Mouse (Mus musculus) midbrain, embryonic 10.5 days (tissue): Measurements from ENCODE around the gene Tec. TPM values are rescaled to one million over a fixed set of nuclear protein-coding genes. Genes with fewer than 3 reads are reported as not detected.

Source experiments
- DNase-seq: peaks from one replicate; pipeline ENCODE4 v3.0.0-alpha.2; 2017; ENCODE audit warnings: low spot score
- H3K27ac ChIP-seq: fragments of 300-500 bp; sonication (generic); replicated peaks from 2 replicates; pipeline ENCODE4 v1.5.1; 2016; ENCODE audit warnings: mild to moderate bottlenecking
- H3K27me3 ChIP-seq: fragments of 300-500 bp; sonication (generic); 2 replicates; pipeline ENCODE4 v1.6.1; 2016; ENCODE audit warnings: low read depth, mild to moderate bottlenecking; ENCODE audit not compliant: poor library complexity, severe bottlenecking
- H3K36me3 ChIP-seq: fragments of 300-500 bp; sonication (generic); 2 replicates; pipeline ENCODE4 v1.6.1; 2016; ENCODE audit warnings: mild to moderate bottlenecking, moderate library complexity
- H3K4me1 ChIP-seq: fragments of 300-500 bp; sonication (generic); 2 replicates; pipeline ENCODE4 v1.6.1; 2016
- H3K4me3 ChIP-seq: fragments of 300-500 bp; sonication (generic); 2 replicates; pipeline ENCODE4 v1.5.1; 2016; ENCODE audit warnings: mild to moderate bottlenecking, moderate library complexity
- H3K9me3 ChIP-seq: fragments of 300-500 bp; sonication (generic); replicated peaks from 2 replicates; pipeline ENCODE4 v1.6.1; 2016; ENCODE audit warnings: mild to moderate bottlenecking
- WGBS: fragments of 180-500 bp; shearing (Covaris S2); methylation state at CpG from one replicate; pipeline ENCODE4 v1.1.7; 2016; 5-methylcytosine and 5-hydroxymethylcytosine counted together
- polyA plus RNA-seq: library from polyadenylated mRNA; unstranded; fragments of >200 nt; fragmentation: Nextera tagmentation; extraction: Ambion mirVana; gene quantifications from 2 replicates; pipeline ENCODE4 v1.2.1, GENCODE M21; 2016

Tec gene
- 3.2 and 4.6 TPM in 2 replicates for polyA plus RNA-seq

DNA sequence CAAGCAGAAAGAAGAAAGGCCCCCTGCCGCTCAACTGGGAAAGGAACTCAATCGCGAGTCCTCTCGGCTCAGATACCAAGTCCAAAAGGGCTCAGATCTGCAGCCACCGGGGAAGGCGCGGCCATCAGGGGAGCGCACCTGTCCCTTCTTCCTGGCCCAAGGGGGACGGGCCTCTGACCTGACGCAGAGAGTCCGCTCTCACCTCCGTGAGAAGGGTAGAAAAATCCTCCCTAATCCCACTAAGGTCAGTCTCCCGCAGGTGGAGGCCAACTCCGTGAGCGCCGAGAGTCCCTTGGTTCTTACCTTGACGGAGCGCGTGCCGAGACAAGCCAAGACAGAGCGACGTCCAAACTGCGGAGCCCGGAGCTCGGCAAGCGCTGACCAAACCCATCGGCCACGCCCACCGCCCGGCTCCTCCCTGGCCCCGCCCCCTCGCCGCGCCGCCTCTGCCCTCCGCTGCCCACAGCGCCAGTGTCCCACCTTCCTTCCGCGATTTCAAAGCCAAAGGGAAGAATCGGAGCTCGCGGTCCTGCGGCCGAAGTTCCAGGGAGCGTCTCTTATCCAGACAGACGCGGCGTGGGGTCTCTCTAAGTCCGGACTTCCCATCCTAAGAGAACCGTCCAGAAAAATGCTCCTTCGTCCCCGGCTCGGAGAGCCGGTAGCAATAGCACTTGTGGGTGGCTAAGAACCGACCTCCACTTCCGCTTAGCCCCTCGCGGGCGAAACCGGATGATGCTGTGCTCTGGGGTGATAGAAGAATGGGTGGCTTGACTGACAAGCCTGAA is at the start of gene Tec:
Gene Tec, minus strand, starts transcription at position 393 of the 785 bp plus-strand sequence.
- peak; percentile 91 for DNase-seq
- peaks cover 2% of the 10 kb centered on the region; the same call in 1 of the 2 replicates for H3K9me3 ChIP-seq
- WGBS, result under 1% methylated on average over 57 of the region's 60 CpGs
- H3K36me3 ChIP-seq, result no peaks in the 10 kb centered on the region
- peaks cover 15% of the 10 kb centered on the region for H3K4me1 ChIP-seq
- peaks cover 55% of the 10 kb centered on the region for H3K27me3 ChIP-seq
- peak within 1 kb of the TSS; percentile 65 for H3K4me3 ChIP-seq
- peak within 1 kb of the TSS; percentile 83 for H3K27ac ChIP-seq

DNA sequence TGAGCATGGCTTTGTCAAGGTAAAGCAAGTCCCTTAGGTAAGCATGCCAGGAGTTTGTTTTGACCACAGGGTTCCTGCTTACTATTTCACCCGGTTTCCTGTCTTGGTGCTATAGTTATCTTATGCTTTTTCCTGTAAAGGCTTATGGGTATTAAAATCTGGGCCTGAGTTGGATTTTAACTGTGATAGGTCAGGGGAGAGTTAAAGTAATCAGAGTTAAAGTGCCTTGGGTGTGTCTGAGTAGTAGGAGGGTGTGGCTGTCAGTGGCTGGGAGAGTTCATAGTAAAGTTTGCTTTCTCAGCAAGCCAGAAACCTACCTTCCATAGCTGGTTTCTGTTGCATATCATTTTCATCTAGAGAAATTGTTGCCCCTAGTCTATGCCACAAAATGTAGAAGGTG is 48.6 kb upstream of the Tec start:
- WGBS, result 71% methylated on average over 1 of the region's 1 CpGs
- no peak overlapping the region for H3K27ac ChIP-seq
- no peaks in the 10 kb centered on the region for H3K9me3 ChIP-seq
- no peak for DNase-seq
- H3K4me1 ChIP-seq, result peaks cover 28% of the 10 kb centered on the region
- no peaks in the 10 kb centered on the region for H3K27me3 ChIP-seq
- peak overlapping the region; percentile 82 for H3K4me3 ChIP-seq
- peaks cover 4% of the 10 kb centered on the region for H3K36me3 ChIP-seq

DNA sequence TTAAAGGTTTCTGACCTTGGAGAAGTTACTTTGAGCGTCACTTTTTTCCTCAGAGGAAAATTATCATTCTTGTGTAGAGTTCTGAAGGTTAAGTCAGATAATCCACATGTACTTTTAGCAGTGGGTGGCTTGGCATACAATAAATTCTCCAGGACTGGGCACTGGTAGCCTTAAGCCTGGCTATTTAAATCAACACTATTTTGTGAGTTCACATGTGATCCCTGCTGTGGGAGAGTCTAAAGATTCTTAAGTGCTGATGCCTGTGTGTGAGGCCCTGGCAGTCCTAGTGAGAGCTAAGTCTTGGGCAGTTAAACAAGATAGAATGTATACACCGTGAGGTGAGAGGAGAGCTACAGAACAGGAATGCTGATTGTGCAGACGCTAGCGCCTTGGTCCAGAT is 47.8 kb upstream of the Tec start:
- Histone ChIP-seq H3K27ac (peak overlapping the region; percentile 99), H3K4me1 (peaks cover 28% of the 10 kb centered on the region), H3K4me3 (peak overlapping the region; percentile 82), H3K36me3 (no peaks in the 10 kb centered on the region; the same call in 1 of the 2 replicates), H3K9me3 (no peaks in the 10 kb centered on the region), H3K27me3 (no peaks in the 10 kb centered on the region)
- DNase-seq, result no peak
- 47% methylated on average over 4 of the region's 4 CpGs for WGBS

DNA sequence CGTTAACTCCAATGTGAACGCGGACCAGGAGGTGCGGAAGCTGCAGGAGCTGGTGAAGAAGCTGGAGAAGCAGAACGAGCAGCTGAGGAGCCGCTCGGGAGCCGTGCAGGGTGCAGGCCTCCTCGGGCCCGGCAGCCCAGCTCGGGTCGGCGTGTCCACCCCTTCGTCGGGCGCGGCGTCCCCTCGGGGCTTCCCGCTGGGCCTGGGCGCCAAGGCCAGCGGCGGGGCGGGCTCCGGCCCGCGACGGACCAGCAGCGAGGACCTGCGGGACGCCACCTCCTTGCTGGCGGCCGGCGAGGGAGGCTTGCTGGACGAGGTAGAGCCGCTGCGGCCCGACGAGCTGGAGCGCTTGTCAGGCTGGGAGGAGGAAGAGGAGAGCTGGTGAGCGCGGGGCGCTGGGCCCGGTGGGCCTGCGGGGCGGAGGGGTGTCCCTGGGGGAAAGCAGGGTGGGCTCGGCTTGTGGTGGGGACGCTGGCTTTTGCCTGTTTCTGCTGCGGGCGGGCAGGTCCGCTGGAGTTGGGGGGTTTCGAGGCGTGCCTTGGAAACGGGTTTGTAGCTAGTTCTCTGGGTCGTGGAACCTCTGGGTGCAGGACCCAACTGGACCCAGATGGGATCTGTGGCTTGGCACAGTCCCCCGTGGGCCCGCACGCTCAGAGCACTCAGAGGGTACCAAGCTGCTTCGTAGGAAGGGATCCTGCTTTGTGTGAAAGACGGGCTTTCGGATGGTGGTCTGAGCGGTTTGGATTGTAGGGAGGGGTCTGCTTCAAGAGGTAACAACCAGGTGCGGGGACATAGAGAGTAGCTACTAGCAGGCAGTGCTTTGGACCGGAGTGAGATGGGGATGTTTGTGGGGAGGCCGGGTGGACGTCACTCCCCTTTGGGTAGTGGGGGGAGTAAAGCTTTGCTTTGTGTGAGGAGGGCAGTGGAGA is 46.6 kb upstream of the Tec start:
- Histone ChIP-seq H3K27me3 (no peaks in the 10 kb centered on the region), H3K4me1 (peaks cover 28% of the 10 kb centered on the region), H3K27ac (peak overlapping the region; percentile 99), H3K9me3 (no peaks in the 10 kb centered on the region), H3K4me3 (peak overlapping the region; percentile 82), H3K36me3 (no peaks in the 10 kb centered on the region)
- peak; percentile 60 for DNase-seq
- WGBS, result under 1% methylated on average over 63 of the region's 66 CpGs

DNA sequence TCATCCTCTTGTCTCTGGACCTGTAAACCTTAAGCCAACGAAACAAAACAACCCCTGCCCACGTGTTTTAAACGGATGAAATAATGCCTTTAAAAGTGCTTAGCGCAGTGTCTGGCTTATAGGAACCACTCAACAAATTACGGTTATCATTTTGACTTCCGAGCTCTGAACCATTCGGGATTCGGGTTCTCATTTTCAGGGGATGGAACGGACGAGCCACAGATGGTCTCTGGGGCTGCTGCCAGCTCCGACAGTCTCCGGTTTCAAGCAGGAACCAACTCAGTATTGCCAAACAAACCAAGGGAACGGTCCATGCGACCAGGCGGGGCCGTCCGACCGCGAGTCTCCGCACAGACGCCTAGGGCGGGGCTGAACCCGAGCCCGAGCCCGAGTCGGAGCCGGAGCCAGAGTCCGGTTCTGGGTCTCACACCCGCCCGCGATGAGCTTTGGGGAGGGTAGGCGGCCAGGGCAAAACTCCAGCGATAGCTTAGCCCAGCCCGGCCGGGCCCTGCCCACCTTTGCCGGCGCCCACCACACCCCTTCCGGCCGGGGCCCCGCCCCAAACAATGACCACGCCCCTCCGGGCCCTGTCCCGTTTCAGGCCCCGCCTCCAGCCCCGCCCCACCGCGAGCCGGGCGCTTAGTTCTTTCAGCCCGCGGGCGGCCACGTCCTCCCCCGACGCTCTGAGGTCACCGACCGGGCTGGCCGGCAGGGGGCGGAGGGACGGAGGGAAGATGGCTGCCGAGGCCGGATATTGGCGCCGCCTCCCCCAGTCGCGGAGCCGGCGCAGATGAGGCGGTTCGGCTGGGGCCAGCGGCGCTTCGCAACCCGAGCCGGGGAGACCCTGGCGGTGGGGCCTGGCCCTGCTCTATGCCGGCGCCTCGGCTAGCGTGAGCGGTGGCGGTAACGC is 45.6 kb upstream of the Tec start, which contains the start of gene Slain2:
Gene Slain2, plus strand, starts transcription at position 657 of the 910 bp plus-strand sequence.
- Histone ChIP-seq H3K36me3 (no peaks in the 10 kb centered on the region), H3K4me1 (peaks cover 28% of the 10 kb centered on the region), H3K4me3 (peak within 1 kb of the TSS; percentile 82), H3K9me3 (no peaks in the 10 kb centered on the region), H3K27ac (peak within 1 kb of the TSS; percentile 99), H3K27me3 (no peaks in the 10 kb centered on the region)
- peak; percentile 99 for DNase-seq
- under 1% methylated on average over 83 of the region's 83 CpGs for WGBS

DNA sequence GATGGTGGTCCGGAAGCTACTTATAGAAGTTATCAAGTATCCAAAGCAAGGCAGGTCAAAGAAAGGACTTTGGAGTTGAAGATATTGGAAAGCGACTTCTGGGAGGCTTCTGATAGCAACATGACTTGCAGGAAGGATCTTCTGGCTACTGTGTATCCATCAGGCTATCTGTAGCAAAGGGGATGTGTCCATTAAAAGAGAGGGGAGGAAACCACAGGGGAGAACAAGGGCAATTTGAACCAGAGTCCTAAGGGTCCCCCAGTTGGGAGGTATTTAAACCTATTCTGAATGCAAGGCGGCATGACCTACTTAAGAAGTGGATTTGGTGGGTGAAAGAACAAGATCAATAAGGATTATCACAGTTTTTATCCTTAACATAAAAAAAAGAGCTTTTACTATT is 43.0 kb upstream of the Tec start:
- H3K36me3 ChIP-seq, result no peaks in the 10 kb centered on the region
- no peak overlapping the region for H3K4me3 ChIP-seq
- no peaks in the 10 kb centered on the region for H3K9me3 ChIP-seq
- H3K4me1 ChIP-seq, result peaks cover 17% of the 10 kb centered on the region
- WGBS, result 79% methylated on average over 3 of the region's 3 CpGs
- no peaks in the 10 kb centered on the region for H3K27me3 ChIP-seq
- DNase-seq, result no peak
- no peak overlapping the region for H3K27ac ChIP-seq

DNA sequence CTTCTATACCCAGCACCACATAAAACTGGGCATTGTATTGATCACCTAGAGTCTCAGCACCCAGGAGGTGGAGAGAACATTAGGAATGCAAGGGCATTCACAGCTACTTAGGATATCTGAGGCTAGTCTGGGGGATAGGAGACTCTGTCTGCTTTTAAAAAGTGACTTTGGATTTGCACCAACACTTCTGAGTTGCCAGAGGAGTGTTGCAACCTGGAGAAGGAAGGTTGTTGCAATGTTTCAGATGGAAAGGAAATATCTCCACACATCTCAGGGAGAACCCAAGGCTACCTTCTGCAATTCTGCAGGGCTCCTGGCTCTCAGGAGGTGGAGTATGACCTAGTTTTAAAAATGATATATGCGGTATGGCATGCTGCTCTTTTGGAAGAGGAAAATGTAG is 42.1 kb upstream of the Tec start:
- no peaks in the 10 kb centered on the region for H3K27me3 ChIP-seq
- no peak for DNase-seq
- H3K4me3 ChIP-seq, result no peak overlapping the region
- peaks cover 9% of the 10 kb centered on the region for H3K4me1 ChIP-seq
- WGBS, result 85% methylated on average over 1 of the region's 1 CpGs
- H3K27ac ChIP-seq, result no peak overlapping the region
- no peaks in the 10 kb centered on the region for H3K9me3 ChIP-seq
- H3K36me3 ChIP-seq, result no peaks in the 10 kb centered on the region

DNA sequence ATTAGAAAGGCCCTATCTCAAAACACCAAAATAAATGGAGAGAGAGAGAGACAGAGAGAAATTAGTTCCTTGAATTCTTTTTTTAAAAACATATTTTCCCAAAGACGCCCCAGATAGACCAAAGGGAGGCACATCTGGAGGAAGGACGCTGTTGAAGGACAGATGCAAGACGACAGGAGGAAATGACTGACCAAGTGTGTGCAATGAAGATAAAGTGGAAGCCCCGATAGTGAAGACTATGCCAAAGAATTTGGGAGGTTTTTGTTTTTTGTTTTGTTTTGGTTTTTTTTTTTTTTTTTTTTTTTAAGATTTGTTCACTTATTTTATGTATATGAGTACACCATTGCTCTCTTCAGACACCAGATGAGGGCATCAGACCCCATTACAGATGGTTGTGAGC is 41.1 kb upstream of the Tec start:
- WGBS, result 88% methylated on average over 4 of the region's 4 CpGs
- peaks cover 9% of the 10 kb centered on the region for H3K4me1 ChIP-seq
- H3K9me3 ChIP-seq, result no peaks in the 10 kb centered on the region
- no peaks in the 10 kb centered on the region for H3K27me3 ChIP-seq
- H3K27ac ChIP-seq, result no peak overlapping the region
- no peaks in the 10 kb centered on the region for H3K36me3 ChIP-seq
- no peak for DNase-seq
- no peak overlapping the region for H3K4me3 ChIP-seq

DNA sequence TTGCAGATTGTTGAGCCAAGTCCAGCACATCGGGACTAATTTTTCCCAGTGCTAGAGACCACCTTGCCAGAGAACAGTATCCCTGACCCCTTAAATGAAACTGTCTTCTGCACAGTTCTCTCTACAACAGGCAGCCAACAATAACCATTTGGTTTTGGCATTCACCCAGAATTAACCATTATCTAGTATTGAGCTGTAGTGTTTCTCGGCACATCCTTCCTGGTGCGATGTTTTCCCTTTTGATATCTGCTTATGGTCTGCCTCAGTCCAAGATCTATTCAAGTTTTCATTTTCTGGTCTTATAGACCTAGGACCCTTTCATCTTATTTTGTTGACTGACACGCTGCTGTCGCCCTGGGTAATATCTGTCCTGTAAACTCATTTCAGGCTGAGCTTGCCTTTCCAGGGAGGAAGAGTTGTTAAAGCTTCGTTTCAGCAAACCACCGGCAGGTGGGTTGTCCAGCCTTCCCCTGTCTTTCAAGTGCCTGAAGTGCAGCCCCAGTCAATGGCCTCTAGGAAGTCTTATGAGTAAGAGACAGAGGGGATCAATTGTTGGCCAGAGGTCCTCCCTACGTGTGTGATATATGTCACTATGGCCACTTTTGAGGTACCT is 40.1 kb upstream of the Tec start:
- no peak overlapping the region for H3K4me3 ChIP-seq
- H3K4me1 ChIP-seq, result peaks cover 7% of the 10 kb centered on the region
- H3K27ac ChIP-seq, result no peak overlapping the region
- H3K36me3 ChIP-seq, result no peaks in the 10 kb centered on the region
- 89% methylated on average over 8 of the region's 8 CpGs for WGBS
- H3K27me3 ChIP-seq, result no peaks in the 10 kb centered on the region
- no peak for DNase-seq
- H3K9me3 ChIP-seq, result no peaks in the 10 kb centered on the region

DNA sequence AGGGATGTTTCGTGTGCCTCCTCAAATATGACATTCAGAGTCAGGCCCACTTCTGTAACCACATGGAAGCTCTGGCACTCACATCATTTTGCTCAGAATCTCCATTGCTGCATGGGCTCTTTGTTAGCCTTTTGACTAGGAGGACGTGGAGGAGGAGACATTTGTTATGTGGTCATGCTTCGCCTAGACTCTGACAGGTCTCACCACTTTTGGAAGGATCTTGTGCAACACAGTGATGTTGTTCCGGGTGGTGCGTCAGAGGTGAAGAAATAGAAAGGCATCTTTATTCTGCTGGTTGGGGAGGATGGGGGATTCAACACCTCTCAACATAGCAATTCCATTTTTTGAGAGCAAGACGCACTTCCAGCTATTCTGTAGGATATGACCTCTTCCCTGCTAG is 39.1 kb upstream of the Tec start:
- Histone ChIP-seq H3K27me3 (no peaks in the 10 kb centered on the region), H3K27ac (no peak overlapping the region), H3K36me3 (no peaks in the 10 kb centered on the region), H3K4me3 (no peak overlapping the region), H3K9me3 (no peaks in the 10 kb centered on the region), H3K4me1 (no peaks in the 10 kb centered on the region; the same call in 1 of the 2 replicates)
- no peak for DNase-seq
- 90% methylated on average over 6 of the region's 6 CpGs for WGBS

DNA sequence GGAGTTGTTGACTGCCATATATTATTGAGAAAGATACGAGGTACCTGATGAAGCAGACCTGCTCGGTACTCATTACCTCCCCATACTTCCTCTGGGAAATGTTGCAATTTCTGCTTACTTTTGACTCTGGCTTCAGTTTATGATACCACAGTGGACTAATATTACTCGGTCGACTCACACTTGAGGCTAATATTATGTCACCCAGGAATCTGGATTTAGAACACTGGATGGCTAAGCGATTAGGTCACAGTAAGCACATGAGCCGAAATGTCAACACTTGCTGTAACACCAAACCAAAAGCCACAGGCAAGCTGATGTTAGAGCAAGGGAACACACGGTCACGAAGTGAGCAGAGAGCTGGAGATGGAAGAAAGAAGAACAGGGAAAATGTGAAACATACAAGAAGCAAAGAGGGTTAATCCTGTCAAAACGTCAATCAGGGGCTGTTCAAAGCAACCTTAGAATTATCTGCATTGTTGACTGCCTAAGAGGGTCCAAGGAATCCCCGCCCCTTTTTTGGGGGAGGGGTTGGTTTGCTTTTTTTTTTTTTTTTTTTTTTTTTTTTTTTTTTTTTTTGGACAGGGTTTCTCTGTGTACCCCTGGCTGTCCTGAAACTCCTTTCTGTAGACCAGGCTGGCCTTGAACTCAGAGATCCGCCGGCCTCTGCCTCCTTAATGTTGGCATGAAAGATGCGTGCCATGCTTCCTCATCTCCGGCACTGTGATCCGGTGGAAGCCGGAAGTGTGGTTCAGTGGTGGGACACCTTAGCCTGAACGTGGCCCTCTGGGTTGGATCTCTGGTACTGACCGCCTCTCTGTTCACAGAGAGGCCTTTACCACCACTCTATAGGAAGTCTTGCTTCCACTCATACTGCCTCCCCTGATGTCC is 36.9 kb upstream of the Tec start:
- Histone ChIP-seq H3K4me3 (no peak overlapping the region), H3K27ac (no peak overlapping the region), H3K36me3 (no peaks in the 10 kb centered on the region), H3K9me3 (no peaks in the 10 kb centered on the region), H3K27me3 (no peaks in the 10 kb centered on the region), H3K4me1 (no peaks in the 10 kb centered on the region; the same call in 1 of the 2 replicates)
- 80% methylated on average over 18 of the region's 18 CpGs for WGBS
- no peak for DNase-seq
